In the genomic region with DNA sequence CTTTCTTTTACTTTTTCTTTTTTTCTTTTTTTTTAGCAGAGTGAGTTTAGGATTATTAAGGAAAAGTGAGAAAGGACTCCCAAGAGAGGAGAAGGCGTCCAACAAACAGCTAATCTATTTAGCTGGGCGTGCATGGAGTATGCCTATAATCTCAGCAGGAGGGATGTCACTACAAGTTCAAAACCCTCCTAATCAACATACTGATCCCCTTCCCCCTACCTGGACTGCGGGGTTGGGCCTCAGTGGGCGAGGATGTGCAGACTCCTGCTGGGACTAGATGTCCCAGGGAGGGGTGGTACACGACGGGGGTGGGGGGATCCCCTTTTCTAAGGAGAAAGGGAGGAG, we compare ENCODE assay signal across 8 mouse cellular contexts. TPM values are rescaled to one million over a fixed set of nuclear protein-coding genes. Genes with fewer than 3 reads are reported as not detected.
DNase-seq lines count a peak whose midpoint lies in the region; ATAC-seq and TF ChIP-seq lines count a peak whose summit lies in the region.

No protein-coding gene starts in this region.

- H3K79me2 ChIP-seq in CH12.LX (replicated peaks; ENCODE audit: control insufficient read depth, extremely low read depth, insufficient read depth, poor library complexity, severe bottlenecking), result no peaks in the 10 kb centered on the region

- DNase-seq in heart, embryonic 10.5 days (ENCODE audit: low spot score), result no peak
- DNase-seq in heart, postnatal 14 days, result no peak
- no peak for DNase-seq in CH12.LX (ENCODE audit: extremely low read depth)
- DNase-seq in midbrain, embryonic 11.5 days (ENCODE audit: low spot score, missing footprints), result peak; percentile 92
- no peak for DNase-seq in spleen, postnatal 10 days (ENCODE audit: low spot score in 2 of 2)
- no peak for DNase-seq in spleen, postnatal 4 days (ENCODE audit: low spot score in 2 of 2)
- DNase-seq in frontal cortex, postnatal 25 days (ENCODE audit: low spot score in 2 of 2), result no peak

- no peak for ATAC-seq in forebrain, embryonic 15.5 days (replicated peaks)
- peak; percentile 41 for ATAC-seq in midbrain, embryonic 11.5 days (ENCODE audit: low FRiP score)

- no peaks in the 10 kb centered on the region; the same call in 1 of the 2 replicates for H3K4me1 ChIP-seq in heart, embryonic 10.5 days
- H3K4me1 ChIP-seq in CH12.LX (ENCODE audit: control insufficient read depth in 1 of 2, insufficient read depth in 2 of 2), result peaks cover 10 to 23% of the 10 kb centered on the region in 2 experiments
- peaks cover 16% of the 10 kb centered on the region for H3K4me1 ChIP-seq in forebrain, embryonic 15.5 days
- peaks cover 2% of the 10 kb centered on the region; the same call in 1 of the 2 replicates for H3K4me1 ChIP-seq in midbrain, embryonic 11.5 days (ENCODE audit: control insufficient read depth, insufficient read depth, low read length)

- H3K4me3 ChIP-seq in heart, embryonic 10.5 days, result peak overlapping the region; percentile 59
- peak overlapping the region; percentile 48 to 71 (median 62) for H3K4me3 ChIP-seq in CH12.LX (replicated peaks in 1 of 3; ENCODE audit: low read depth in 2 of 3, low read length in 2 of 3, poor library complexity in 1 of 3)
- H3K4me3 ChIP-seq in forebrain, embryonic 15.5 days, result peak overlapping the region; percentile 44
- peak overlapping the region; percentile 38 for H3K4me3 ChIP-seq in midbrain, embryonic 11.5 days (ENCODE audit: low read depth, low read length)

- no peak for TF ChIP-seq EP300 in CH12.LX (IDR thresholded peaks at IDR 0.05; ENCODE audit: low read length)

- WGBS in heart, embryonic 10.5 days, result 2% methylated on average over 6 of the region's 6 CpGs
- WGBS in forebrain, embryonic 15.5 days, result 1% methylated on average over 6 of the region's 6 CpGs
- 1% methylated on average over 6 of the region's 6 CpGs for WGBS in midbrain, embryonic 11.5 days

- intact Hi-C loops in heart, postnatal 14 days (cut with DNase I), result no loop called here

- TF ChIP-seq RAD21 in CH12.LX (IDR thresholded peaks at IDR 0.05; ENCODE audit: low read depth, low read length), result no peak

- peak overlapping the region; percentile 56 for H3K4me2 ChIP-seq in CH12.LX (ENCODE audit: insufficient read depth, low read depth, poor library complexity, severe bottlenecking)
- peak overlapping the region; percentile 50 for H3K4me2 ChIP-seq in forebrain, embryonic 15.5 days (replicated peaks)
- H3K4me2 ChIP-seq in midbrain, embryonic 11.5 days, result peak overlapping the region; percentile 48

- dilution Hi-C loops in CH12.LX (cut with MboI; ENCODE audit: extremely low pct_ligation_motif_present, extremely low pct_unique_long_range_greater_than_20kb, low sequenced_read_pairs), result no loop called here

- TF ChIP-seq POLR2A in CH12.LX (IDR thresholded peaks at IDR 0.05; ENCODE audit: low read depth, low read length), result no peak

- peak overlapping the region; percentile 72; the same call in 1 of the 2 replicates for H3K27ac ChIP-seq in heart, embryonic 10.5 days
- peak overlapping the region; percentile 55 for H3K27ac ChIP-seq in CH12.LX (ENCODE audit: insufficient read depth, low read depth)
- H3K27ac ChIP-seq in forebrain, embryonic 15.5 days (replicated peaks), result no peak overlapping the region
- H3K27ac ChIP-seq in midbrain, embryonic 11.5 days (ENCODE audit: low read depth, low read length), result no peak overlapping the region; the same call in 1 of the 2 replicates

- H3K9me3 ChIP-seq in heart, embryonic 10.5 days, result no peaks in the 10 kb centered on the region
- H3K9me3 ChIP-seq in CH12.LX (replicated peaks; ENCODE audit: low read length), result peaks cover 12% of the 10 kb centered on the region
- no peaks in the 10 kb centered on the region for H3K9me3 ChIP-seq in forebrain, embryonic 15.5 days
- H3K9me3 ChIP-seq in midbrain, embryonic 11.5 days (ENCODE audit: control insufficient read depth, low read length), result no peaks in the 10 kb centered on the region

- in situ Hi-C loops in CH12.LX (cut with MboI; ENCODE audit: low pct_ligation_motif_present, low pct_unique_long_range_greater_than_20kb, low sequenced_read_pairs), result no loop called here

- peaks cover 11% of the 10 kb centered on the region for H3K27me3 ChIP-seq in heart, embryonic 10.5 days (ENCODE audit: insufficient read depth, poor library complexity, severe bottlenecking)
- H3K27me3 ChIP-seq in CH12.LX (replicated peaks), result peaks cover 11% of the 10 kb centered on the region
- H3K27me3 ChIP-seq in forebrain, embryonic 15.5 days, result peaks cover 21% of the 10 kb centered on the region
- H3K27me3 ChIP-seq in midbrain, embryonic 11.5 days (ENCODE audit: control insufficient read depth, insufficient read depth, low read length), result peaks cover 14% of the 10 kb centered on the region

- H3K9ac ChIP-seq in CH12.LX (ENCODE audit: insufficient read depth, low read depth), result peak overlapping the region; percentile 67; the same call in 1 of the 2 replicates
- peak overlapping the region; percentile 36 for H3K9ac ChIP-seq in forebrain, embryonic 15.5 days (replicated peaks)
- H3K9ac ChIP-seq in midbrain, embryonic 11.5 days (ENCODE audit: low read length), result peak overlapping the region; percentile 48

- H3K36me3 ChIP-seq in heart, embryonic 10.5 days, result no peaks in the 10 kb centered on the region
- H3K36me3 ChIP-seq in CH12.LX (replicated peaks in 1 of 2; ENCODE audit: control insufficient read depth in 1 of 2, insufficient read depth in 1 of 2, low read length in 1 of 2), result no peaks in the 10 kb centered on the region
- H3K36me3 ChIP-seq in forebrain, embryonic 15.5 days, result no peaks in the 10 kb centered on the region
- H3K36me3 ChIP-seq in midbrain, embryonic 11.5 days (ENCODE audit: control insufficient read depth, insufficient read depth, low read length), result no peaks in the 10 kb centered on the region

- TF ChIP-seq CTCF in CH12.LX (conservative IDR thresholded peaks at IDR 0.05 in 1 of 2, IDR thresholded peaks at IDR 0.05 in 1 of 2; ENCODE audit: low read depth in 2 of 2, low read length in 2 of 2), result no peak

TF ChIP-seq in CH12.LX, 34 proteins besides CTCF, POLR2A, EP300 and RAD21:
- TF ChIP-seq UBTF (IDR thresholded peaks at IDR 0.05; ENCODE audit: low read depth, low read length), result peak; percentile 10; the same call in 1 of the 2 replicates
- no peak for TF ChIP-seq PAX5 (IDR thresholded peaks at IDR 0.05; ENCODE audit: low read length)
- no peak for TF ChIP-seq IRF4 (IDR thresholded peaks at IDR 0.05; ENCODE audit: low read depth, low read length)
- 0 out of 2 replicates have a peak, but pooled peaks have one; percentile 3 for TF ChIP-seq MXI1 (IDR thresholded peaks at IDR 0.05; ENCODE audit: low read depth, low read length)
- no peak for TF ChIP-seq ELF1 (IDR thresholded peaks at IDR 0.05; ENCODE audit: low read depth, low read length)

RNA-seq across cellular contexts. Expression of gene Gm12184, which starts 0.3 kb away (rescaled TPM):
- polyA plus RNA-seq in heart, embryonic 10.5 days (2016; fragmentation: Nextera tagmentation; extraction: Ambion mirVana), result 0.68 and 1.9 TPM in 2 replicates
- 1 to 10 TPM; 2.6 to 3.0 TPM for total RNA-seq in heart, postnatal 14 days (2021)
- total RNA-seq in CH12.LX (2012; rRNA removed), result 6.8 and 7.1 TPM in 2 replicates
- 51.6 and 61.0 TPM in 2 replicates for total RNA-seq in CH12.LX (2014; rRNA removed)
- 5.6 and 17.1 TPM in 2 replicates for polyA plus RNA-seq in CH12.LX (2012; ENCODE audit: insufficient read length, low read depth)
- polyA plus RNA-seq in forebrain, embryonic 15.5 days (2015; fragmentation: Nextera tagmentation; extraction: Ambion mirVana), result 4.5 and 5.8 TPM in 2 replicates
- polyA plus RNA-seq in midbrain, embryonic 11.5 days (2014; fragmentation: Nextera tagmentation; extraction: Ambion mirVana), result 7.4 and 11.5 TPM in 2 replicates

RNA-seq across cellular contexts. Expression of gene Trim7, which starts 0.8 kb away (rescaled TPM):
- polyA plus RNA-seq in heart, embryonic 10.5 days (2016; fragmentation: Nextera tagmentation; extraction: Ambion mirVana), result 0.18 and 0.44 TPM in 2 replicates
- 10 to 100 TPM; 23.4 to 23.9 TPM for total RNA-seq in heart, postnatal 14 days (2021)
- total RNA-seq in CH12.LX (2012; rRNA removed) (20.8 and 34.6 TPM in 2 replicates), CH12.LX (2014; rRNA removed) (9.2 and 9.5 TPM in 2 replicates)
- polyA plus RNA-seq in CH12.LX (2012; ENCODE audit: insufficient read length, low read depth), result 11.6 and 15.1 TPM in 2 replicates
- 1.4 and 1.7 TPM in 2 replicates for polyA plus RNA-seq in forebrain, embryonic 15.5 days (2015; fragmentation: Nextera tagmentation; extraction: Ambion mirVana)
- polyA plus RNA-seq in midbrain, embryonic 11.5 days (2014; fragmentation: Nextera tagmentation; extraction: Ambion mirVana), result 0.40 and 0.73 TPM in 2 replicates

RNA-seq across cellular contexts. Expression of gene Trim41, which starts 9.6 kb away (rescaled TPM):
- 3.0 and 4.7 TPM in 2 replicates for polyA plus RNA-seq in heart, embryonic 10.5 days (2016; fragmentation: Nextera tagmentation; extraction: Ambion mirVana)
- 10 to 100 TPM; 26.4 to 27.0 TPM for total RNA-seq in heart, postnatal 14 days (2021)
- 30.2 and 36.0 TPM in 2 replicates for total RNA-seq in CH12.LX (2012; rRNA removed)
- 18.8 and 20.9 TPM in 2 replicates for total RNA-seq in CH12.LX (2014; rRNA removed)
- 51.6 and 63.7 TPM in 2 replicates for polyA plus RNA-seq in CH12.LX (2012; ENCODE audit: insufficient read length, low read depth)
- 6.0 and 6.3 TPM in 2 replicates for polyA plus RNA-seq in forebrain, embryonic 15.5 days (2015; fragmentation: Nextera tagmentation; extraction: Ambion mirVana)
- 3.6 and 3.9 TPM in 2 replicates for polyA plus RNA-seq in midbrain, embryonic 11.5 days (2014; fragmentation: Nextera tagmentation; extraction: Ambion mirVana)

RNA-seq across cellular contexts. Expression of gene Rack1, which starts 26.6 kb away (rescaled TPM):
- polyA plus RNA-seq in heart, embryonic 10.5 days (2016; fragmentation: Nextera tagmentation; extraction: Ambion mirVana), result 542 and 712 TPM in 2 replicates
- total RNA-seq in heart, postnatal 14 days (2021), result 100 to 1,000 TPM; 400 to 478 TPM
- total RNA-seq in CH12.LX (2012; rRNA removed) (5,582 and 6,330 TPM in 2 replicates), CH12.LX (2014; rRNA removed) (4,885 and 5,265 TPM in 2 replicates)
- polyA plus RNA-seq in CH12.LX (2012; ENCODE audit: insufficient read length, low read depth), result 3,744 and 4,313 TPM in 2 replicates
- 475 and 481 TPM in 2 replicates for polyA plus RNA-seq in forebrain, embryonic 15.5 days (2015; fragmentation: Nextera tagmentation; extraction: Ambion mirVana)
- 592 and 633 TPM in 2 replicates for polyA plus RNA-seq in midbrain, embryonic 11.5 days (2014; fragmentation: Nextera tagmentation; extraction: Ambion mirVana)

RNA-seq across cellular contexts. Expression of gene Irgm1, which starts 44.8 kb away (rescaled TPM):
- polyA plus RNA-seq in heart, embryonic 10.5 days (2016; fragmentation: Nextera tagmentation; extraction: Ambion mirVana), result 3.0 and 3.6 TPM in 2 replicates
- 1 to 10 TPM; 7.1 to 7.2 TPM for total RNA-seq in heart, postnatal 14 days (2021)
- total RNA-seq in CH12.LX (2012; rRNA removed) (25.7 and 35.0 TPM in 2 replicates), CH12.LX (2014; rRNA removed) (58.1 and 63.8 TPM in 2 replicates)
- polyA plus RNA-seq in CH12.LX (2012; ENCODE audit: insufficient read length, low read depth), result 49.0 and 52.2 TPM in 2 replicates
- polyA plus RNA-seq in forebrain, embryonic 15.5 days (2015; fragmentation: Nextera tagmentation; extraction: Ambion mirVana), result 1.6 and 1.9 TPM in 2 replicates
- 2.2 and 2.3 TPM in 2 replicates for polyA plus RNA-seq in midbrain, embryonic 11.5 days (2014; fragmentation: Nextera tagmentation; extraction: Ambion mirVana)

Comparison
In these comparisons a context has a peak if more than half of its experiments do, and no peak if none do; other contexts are left out.
1. H3K27ac ChIP-seq: peak in heart, embryonic 10.5 days (single experiment) and CH12.LX (single experiment); none in forebrain, embryonic 15.5 days (single experiment) and midbrain, embryonic 11.5 days (single experiment).
2. Peak in every context shown above with its lines, with median percentiles within 50 percentile points of each other: H3K4me3 ChIP-seq, H3K4me2 ChIP-seq and H3K9ac ChIP-seq.